Mouse (Mus musculus) mouse trophoblast stem cell (cell line): Measurements from ENCODE around the gene Rassf8.

Source experiments
- in situ Hi-C, 2 experiments: fragments of 300-500 bp; cut with MseI, MboI; formaldehyde crosslinking; loops; 2 replicates in 1 of 2; 3 replicates in 1 of 2; pipeline ENCODE4 v1.15.1; 2025

Rassf8 gene

GRCm38 (mm10) chr6:145746132-145746849 lies at the start of gene Rassf8:
Rassf8 (plus strand) TSS chr6:145746748.
- in situ Hi-C loops, result no loop called here

DNA sequence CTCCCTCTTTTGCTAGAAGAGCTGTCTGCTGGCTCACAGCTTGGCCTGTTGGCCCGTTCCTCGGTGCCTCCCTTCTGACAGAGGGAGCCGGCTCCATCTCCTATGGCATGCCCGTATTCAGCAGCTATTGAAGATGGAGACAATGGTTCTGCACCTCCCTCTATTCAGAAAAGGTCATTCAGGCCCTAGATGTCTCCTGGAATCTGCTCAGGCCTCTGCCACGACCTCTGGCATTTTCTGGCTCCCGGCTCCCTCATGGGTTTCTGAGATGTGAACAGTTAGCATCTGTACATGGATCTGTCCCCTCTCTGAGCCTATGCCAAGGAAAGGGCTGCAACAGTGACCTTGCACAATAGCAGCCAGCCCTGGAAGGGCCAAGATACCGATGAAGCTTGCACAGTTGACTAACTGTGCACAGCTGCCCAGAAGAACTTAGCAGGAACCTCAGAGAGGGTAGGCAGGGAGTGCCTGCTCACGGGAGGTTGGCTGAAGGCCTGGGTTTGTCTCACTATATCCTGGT lies 45.5 kb upstream of the Rassf8 start:
- in situ Hi-C loops, result no loop called here

DNA sequence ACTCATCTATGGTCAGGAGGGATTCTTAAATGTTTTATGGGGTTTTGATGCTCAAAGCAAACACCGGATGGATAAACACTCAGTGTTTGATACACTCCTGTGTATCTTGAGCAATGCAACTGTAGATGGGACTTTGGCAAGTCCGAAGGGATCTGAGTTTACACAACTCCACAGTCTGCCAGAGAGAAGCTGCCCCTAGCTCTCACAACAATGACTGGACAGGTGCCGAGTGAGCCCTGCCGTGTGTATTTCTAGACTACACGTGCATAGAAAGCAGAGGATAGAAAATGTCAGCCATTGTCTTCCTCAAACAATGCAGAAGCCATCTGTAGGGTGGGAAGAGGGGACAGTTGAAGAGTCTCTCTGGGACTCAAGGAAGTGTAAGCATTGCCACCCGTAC lies 42.9 kb upstream of the Rassf8 start:
- in situ Hi-C loops, result no loop called here

GRCm38 (mm10) chr6:145709956-145710720 lies 36.4 kb upstream of the Rassf8 start:
- in situ Hi-C loops, result no loop called here

DNA sequence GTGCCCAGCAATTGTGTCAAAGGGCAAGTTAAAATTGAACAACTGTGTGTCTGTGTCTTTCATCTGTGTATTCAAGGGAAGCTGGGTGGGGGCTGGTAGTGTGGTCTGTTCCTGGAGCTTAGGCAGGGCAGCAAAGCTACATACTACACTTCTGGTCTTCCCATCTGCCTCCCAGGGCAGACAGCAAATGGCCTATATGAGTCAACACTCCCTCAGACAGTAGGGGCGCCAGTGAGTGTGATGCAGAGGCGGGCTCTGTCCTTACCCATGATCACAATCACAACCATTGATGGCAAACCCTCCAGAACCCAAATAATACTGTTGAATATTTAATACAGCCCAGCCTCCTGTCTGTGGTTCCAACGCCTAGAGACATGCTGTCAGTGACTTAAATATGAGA lies 35.8 kb upstream of the Rassf8 start:
- in situ Hi-C loops, result no loop called here

DNA sequence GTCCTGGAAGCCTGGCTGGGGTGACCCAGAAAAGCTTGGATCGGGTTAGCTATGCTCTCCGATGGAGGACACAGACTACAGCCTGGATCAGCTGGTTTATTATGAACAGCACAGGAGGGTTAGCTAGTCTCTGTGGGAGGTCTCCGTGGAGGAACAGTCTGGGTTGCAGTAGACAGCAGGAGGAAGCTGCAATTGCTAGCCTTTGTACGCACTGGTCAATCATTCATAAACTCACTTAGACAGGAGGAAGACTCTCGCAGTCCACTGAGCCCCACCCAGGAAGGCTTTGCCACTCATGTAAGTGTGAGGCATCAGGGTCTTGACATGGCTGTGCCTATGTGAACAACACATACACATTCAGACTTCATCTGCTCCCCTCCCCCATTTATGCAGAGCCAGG lies 35.2 kb upstream of the Rassf8 start:
- in situ Hi-C loops, result no loop called here

GRCm38 (mm10) chr6:145713241-145714114 lies 33.1 kb upstream of the Rassf8 start:
- in situ Hi-C loops, result no loop called here

- in situ Hi-C loops, result no loop called here
Observed at GRCm38 (mm10) chr6:145714131-145714530, 32.4 kb upstream of the Rassf8 start.

- in situ Hi-C loops, result no loop called here
Observed at GRCm38 (mm10) chr6:145722596-145722995, 24.0 kb upstream of the Rassf8 start.

GRCm38 (mm10) chr6:145723131-145723863 lies 23.3 kb upstream of the Rassf8 start:
- in situ Hi-C loops, result no loop called here

DNA sequence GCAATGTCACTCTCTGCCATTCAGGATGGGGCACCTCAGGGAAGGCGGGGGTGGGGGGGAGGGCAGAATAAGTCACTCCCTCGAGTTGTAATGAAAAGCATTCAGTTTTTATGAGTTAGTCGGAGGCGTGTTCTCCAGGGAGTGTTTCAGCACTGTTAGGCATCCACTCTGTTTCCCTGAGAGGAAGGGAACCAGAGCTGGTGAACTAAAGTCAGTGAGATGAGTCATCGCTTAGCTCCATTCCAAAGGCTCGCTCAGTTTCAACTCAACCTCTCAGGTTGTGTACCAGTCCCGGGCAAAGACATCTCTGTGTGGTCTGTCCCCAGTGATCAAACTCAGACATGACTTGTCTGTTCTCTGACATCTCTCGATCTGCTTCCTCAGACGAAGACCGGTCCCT lies 20.7 kb upstream of the Rassf8 start:
- in situ Hi-C loops, result no loop called here

GRCm38 (mm10) chr6:145726986-145727385 lies 19.6 kb upstream of the Rassf8 start:
- in situ Hi-C loops, result no loop called here

- in situ Hi-C loops, result no loop called here
Observed at GRCm38 (mm10) chr6:145732868-145733267, 13.7 kb upstream of the Rassf8 start.

DNA sequence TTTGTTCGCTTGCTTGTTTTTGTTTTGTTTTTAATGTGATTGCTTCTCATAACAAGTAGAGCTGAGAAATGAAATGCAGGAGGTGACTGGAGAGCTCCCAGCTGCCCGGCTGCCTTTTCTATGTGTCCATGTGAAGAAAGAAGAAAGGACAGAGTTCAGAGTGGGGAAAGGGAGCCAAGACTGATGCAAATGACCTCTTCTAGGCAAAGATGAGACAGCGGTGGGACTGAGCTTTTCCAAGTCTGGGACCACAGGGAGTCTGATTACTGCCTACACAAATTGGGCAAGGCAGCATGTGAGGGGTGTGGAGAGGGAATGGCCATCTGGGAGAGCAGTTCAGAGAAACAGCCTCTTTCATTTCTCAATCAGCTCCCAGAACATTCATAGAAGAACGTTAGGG lies 13.3 kb upstream of the Rassf8 start:
- in situ Hi-C loops, result no loop called here

DNA sequence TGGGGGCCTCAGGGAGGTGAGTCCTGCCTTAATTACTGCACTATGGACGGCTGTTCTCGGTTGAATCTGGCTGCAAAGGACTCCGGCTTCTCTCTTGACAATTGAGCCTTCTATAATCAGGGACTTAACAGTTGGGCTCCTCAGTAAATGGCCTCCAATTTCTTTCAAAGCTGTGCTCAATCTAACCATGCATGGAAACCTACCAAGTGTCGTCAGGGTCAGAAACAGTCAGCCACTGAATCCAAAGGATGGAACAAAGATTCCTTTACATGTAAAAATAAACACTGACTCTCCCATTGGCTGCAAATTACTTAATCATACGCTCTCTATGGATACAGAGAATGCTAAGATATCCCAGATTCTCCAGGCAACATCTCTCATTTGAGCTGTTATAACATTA lies 12.6 kb upstream of the Rassf8 start:
- in situ Hi-C loops, result no loop called here

DNA sequence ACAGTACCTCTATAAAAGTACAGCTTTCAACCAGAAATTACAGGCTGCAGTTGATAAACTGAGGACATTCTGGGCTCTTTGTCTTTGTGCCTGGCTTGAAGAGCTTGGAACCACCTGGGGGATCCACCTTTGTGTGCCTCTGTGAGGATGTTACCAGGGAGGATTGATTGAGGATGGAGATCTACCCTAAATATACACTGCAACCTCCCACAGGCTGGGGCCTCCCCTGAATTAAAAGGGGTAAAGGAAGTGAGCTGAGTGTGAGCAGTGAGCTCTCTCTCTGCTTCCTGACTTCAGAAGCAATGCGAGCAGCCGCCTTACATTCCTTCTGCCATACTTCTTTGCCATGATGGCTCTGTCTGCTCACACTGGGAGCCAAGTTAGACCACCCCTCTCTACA lies 10.4 kb upstream of the Rassf8 start:
- in situ Hi-C loops, result no loop called here

DNA sequence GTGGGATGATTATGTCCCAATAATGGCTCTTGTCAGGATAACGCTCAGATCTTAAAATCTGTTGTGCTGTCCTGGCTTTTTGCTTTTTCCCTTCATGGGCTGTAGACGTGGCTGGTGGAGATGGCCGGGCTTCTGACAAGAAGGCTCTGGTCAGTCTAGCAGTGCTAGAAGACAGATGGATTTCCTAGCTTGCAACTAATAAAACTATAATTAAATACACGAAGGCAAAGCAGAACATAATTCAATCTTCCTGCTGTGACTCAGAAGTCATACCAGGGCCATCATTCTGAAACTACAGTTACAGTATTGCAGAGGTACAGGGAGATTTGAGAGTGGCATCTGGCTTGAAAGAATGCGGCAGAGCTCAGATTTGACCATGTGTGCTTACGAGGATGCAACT lies 7.3 kb upstream of the Rassf8 start:
- in situ Hi-C loops, result no loop called here

- in situ Hi-C loops, result no loop called here
Observed at GRCm38 (mm10) chr6:145740011-145740410, 6.5 kb upstream of the Rassf8 start.

DNA sequence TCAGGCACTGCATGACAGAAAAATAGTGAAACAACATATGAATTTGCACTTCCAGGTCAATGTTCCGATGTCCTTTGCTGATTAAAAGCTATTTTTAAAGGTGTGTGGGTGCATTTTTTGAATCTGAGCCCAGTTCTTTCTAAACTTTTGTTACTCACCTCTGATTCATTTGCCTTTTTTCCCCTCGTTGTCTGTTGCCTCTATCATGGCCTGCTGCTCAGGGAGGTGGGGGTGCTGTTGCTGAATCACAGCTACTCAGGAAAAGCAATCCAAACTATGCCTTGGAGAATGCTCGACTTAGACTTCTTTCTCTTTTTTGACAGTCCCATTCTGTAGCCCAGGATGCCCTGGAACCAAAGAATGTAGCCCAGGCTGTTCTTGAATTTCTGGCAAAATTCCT lies 1.3 kb upstream of the Rassf8 start:
- in situ Hi-C loops, result no loop called here

- in situ Hi-C loops, result no loop called here
Observed at GRCm38 (mm10) chr6:145746921-145747670, 548 bp downstream of the Rassf8 start.
